Mouse (Mus musculus) G1E (cell line): ENCODE measurements around the gene Dnah11. TPM values are rescaled to one million over a fixed set of nuclear protein-coding genes. Genes with fewer than 3 reads are reported as not detected.

Source experiments
- ATAC-seq: 2 replicates; pipeline ENCODE4 v1.8.0; 2016; ENCODE audit warnings: mild to moderate bottlenecking; ENCODE audit not compliant: insufficient number of reproducible peaks, poor library complexity, low FRiP score, severe bottlenecking; ENCODE audit errors: extremely low read depth
- DNase-seq: peaks from one replicate; pipeline ENCODE4 v3.0.0; 2012; ENCODE audit warnings: low spot score
- H3K27me3 ChIP-seq: 2 replicates; pipeline ENCODE4 v1.6.1; 2012; ENCODE audit warnings: mild to moderate bottlenecking, low read length, inconsistent platforms; ENCODE audit not compliant: insufficient read depth
- H3K36me3 ChIP-seq: replicated peaks from 2 replicates; pipeline ENCODE3; 2012; ENCODE audit warnings: mild to moderate bottlenecking, inconsistent platforms
- H3K4me1 ChIP-seq: 2 replicates; pipeline ENCODE4 v1.6.1; 2012; ENCODE audit warnings: low read depth, low read length, inconsistent platforms, mixed read lengths; ENCODE audit not compliant: insufficient read depth
- H3K4me3 ChIP-seq: 2 replicates; pipeline ENCODE4 v1.5.1; 2012; ENCODE audit warnings: low read depth, mild to moderate bottlenecking, inconsistent platforms, low read length, moderate library complexity, mixed read lengths
- H3K9me3 ChIP-seq: replicated peaks from 2 replicates; pipeline ENCODE4 v1.6.1; 2012; ENCODE audit warnings: inconsistent platforms
- CTCF ChIP-seq: IDR thresholded peaks from 2 replicates; pipeline ENCODE4 v1.5.1; 2012; ENCODE audit warnings: low read depth, low read length, inconsistent platforms, mixed read lengths
- GATA1 ChIP-seq: IDR thresholded peaks from 2 replicates; pipeline ENCODE4 v1.6.1; 2012; ENCODE audit warnings: borderline replicate concordance, low read length, inconsistent platforms, mixed read lengths
- GATA2 ChIP-seq: IDR thresholded peaks from 2 replicates; pipeline ENCODE4 v1.6.1; 2012; ENCODE audit warnings: low read depth, low read length, inconsistent platforms, borderline replicate concordance
- POLR2AphosphoS5 ChIP-seq: IDR thresholded peaks from 2 replicates; pipeline ENCODE4 v1.6.1; 2012; ENCODE audit warnings: low read depth, low read length, inconsistent platforms; ENCODE audit not compliant: insufficient replicate concordance
- TAL1 ChIP-seq: conservative IDR thresholded peaks from 2 replicates; pipeline ENCODE4 v1.6.1; 2012; ENCODE audit warnings: low read depth, low read length, inconsistent platforms, mixed read lengths
- polyA plus RNA-seq: library from polyadenylated mRNA; stranded (reverse); fragments of >175 nt; gene quantifications from 2 replicates; pipeline ENCODE4 v1.2.3, GENCODE M21; 2012
- total RNA-seq, 2 experiments: library from RNA; stranded (forward) in 1 of 2; stranded (reverse) in 1 of 2; fragments of 200-1000 nt in 1 of 2; fragments of >200 nt in 1 of 2; fragmentation: Nextera tagmentation in 1 of 2; gene quantifications; 2 replicates each; pipeline ENCODE4 v1.2.3; 2014 to 2017

Dnah11 gene
- total and polyA plus RNA-seq, 3 experiments, result 0.05 TPM; not detected in 2

GRCm38 (mm10) chr12:118156986-118157385 is 41.9 kb downstream of the Dnah11 start:
- no peak for TF ChIP-seq GATA1
- no peak for TF ChIP-seq POLR2AphosphoS5
- TF ChIP-seq CTCF, result no peak
- no peak for TF ChIP-seq TAL1
- TF ChIP-seq GATA2, result no peak
- no peak overlapping the region for H3K4me3 ChIP-seq
- no peak for DNase-seq
- H3K36me3 ChIP-seq, result no peaks in the 10 kb centered on the region
- ATAC-seq, result no peak
- no peaks in the 10 kb centered on the region for H3K9me3 ChIP-seq
- H3K4me1 ChIP-seq, result no peaks in the 10 kb centered on the region
- H3K27me3 ChIP-seq, result no peaks in the 10 kb centered on the region

DNA sequence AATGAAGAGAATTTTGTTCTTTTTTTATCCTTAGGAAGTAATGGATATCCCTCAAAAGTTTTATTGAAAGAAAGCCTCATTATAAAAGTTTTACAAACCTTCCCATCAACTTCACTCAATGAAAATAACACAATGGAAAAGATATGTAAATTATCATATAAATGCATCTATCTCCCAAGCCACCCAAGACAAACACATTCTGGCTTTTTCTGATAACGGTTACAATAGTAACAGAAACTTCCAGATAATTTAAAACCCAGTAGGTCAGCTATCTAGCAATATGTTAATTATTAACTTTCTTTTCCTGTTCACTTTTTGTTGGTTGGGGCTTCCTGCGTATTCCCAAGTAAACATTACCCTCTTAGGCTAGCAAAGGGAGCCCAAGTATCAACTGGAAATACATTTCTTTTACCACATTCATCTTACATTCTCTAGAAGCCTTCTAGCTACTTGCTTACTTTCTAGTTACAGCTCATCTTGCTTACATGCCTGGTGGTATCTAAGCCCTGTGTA is 51.3 kb downstream of the Dnah11 start:
- Histone ChIP-seq H3K36me3 (no peaks in the 10 kb centered on the region), H3K4me1 (no peaks in the 10 kb centered on the region), H3K4me3 (no peak overlapping the region), H3K27me3 (no peaks in the 10 kb centered on the region), H3K9me3 (no peaks in the 10 kb centered on the region; the same call in 1 of the 2 replicates)
- no peak for TF ChIP-seq TAL1
- TF ChIP-seq GATA1, result no peak
- TF ChIP-seq POLR2AphosphoS5, result no peak
- no peak for TF ChIP-seq CTCF
- TF ChIP-seq GATA2, result no peak
- ATAC-seq (no peak), DNase-seq (no peak)

- H3K4me1 ChIP-seq, result no peaks in the 10 kb centered on the region
- ATAC-seq (no peak), DNase-seq (no peak)
- H3K4me3 ChIP-seq, result no peak overlapping the region
- TF ChIP-seq GATA2 (no peak), GATA1 (no peak), TAL1 (no peak), CTCF (no peak), POLR2AphosphoS5 (no peak)
- no peaks in the 10 kb centered on the region for H3K9me3 ChIP-seq
- H3K36me3 ChIP-seq, result no peaks in the 10 kb centered on the region
- peaks cover 3% of the 10 kb centered on the region; the same call in 1 of the 2 replicates for H3K27me3 ChIP-seq
Observed at GRCm38 (mm10) chr12:118128116-118128515, 70.7 kb downstream of the Dnah11 start.

GRCm38 (mm10) chr12:118119668-118120067 is 79.2 kb downstream of the Dnah11 start:
- no peak for ATAC-seq

GRCm38 (mm10) chr12:118112599-118112998 is 86.2 kb downstream of the Dnah11 start:
- no peaks in the 10 kb centered on the region for H3K36me3 ChIP-seq
- no peak for TF ChIP-seq POLR2AphosphoS5
- TF ChIP-seq GATA1, result no peak
- no peak for TF ChIP-seq CTCF
- TF ChIP-seq TAL1, result no peak
- no peak for TF ChIP-seq GATA2
- no peak for ATAC-seq

More at GRCm38 (mm10) chr12:118119668-118120067, 79.2 kb downstream of the Dnah11 start:
- no peak for TF ChIP-seq TAL1
- TF ChIP-seq GATA2, result no peak
- no peak for TF ChIP-seq POLR2AphosphoS5
- Histone ChIP-seq H3K36me3 (no peaks in the 10 kb centered on the region), H3K4me3 (peak overlapping the region; percentile 23; the same call in 1 of the 2 replicates), H3K9me3 (peaks cover 10% of the 10 kb centered on the region), H3K27me3 (no peaks in the 10 kb centered on the region), H3K4me1 (no peaks in the 10 kb centered on the region)
- DNase-seq, result no peak

DNA sequence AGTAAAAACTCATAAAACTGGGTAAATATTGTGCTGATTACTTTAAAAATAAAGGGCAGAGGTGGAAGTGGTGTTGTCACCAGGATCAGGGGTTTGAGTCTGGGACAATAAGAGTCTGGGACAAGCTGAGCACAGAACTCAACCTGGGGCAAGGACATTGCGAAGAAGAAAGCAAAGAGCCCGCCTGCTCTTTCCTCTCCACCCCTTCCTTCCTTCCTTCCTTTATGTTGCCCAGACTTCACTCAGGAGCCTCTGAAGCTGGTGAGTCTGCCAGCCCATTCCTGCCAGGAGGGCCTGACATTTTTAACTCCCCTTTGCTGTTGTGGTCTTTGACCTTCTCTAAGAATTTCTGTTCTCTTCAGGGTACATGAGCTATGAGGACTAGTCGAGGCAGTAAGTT is 86.9 kb downstream of the Dnah11 start:
- no peaks in the 10 kb centered on the region for H3K27me3 ChIP-seq
- DNase-seq, result no peak
- ATAC-seq, result no peak
- H3K4me1 ChIP-seq, result no peaks in the 10 kb centered on the region
- H3K9me3 ChIP-seq, result no peaks in the 10 kb centered on the region
- no peak overlapping the region for H3K4me3 ChIP-seq
- TF ChIP-seq POLR2AphosphoS5, result no peak
- TF ChIP-seq GATA2, result no peak
- TF ChIP-seq TAL1, result no peak
- TF ChIP-seq CTCF, result no peak
- no peak for TF ChIP-seq GATA1
- H3K36me3 ChIP-seq, result no peaks in the 10 kb centered on the region

More at GRCm38 (mm10) chr12:118112599-118112998, 86.2 kb downstream of the Dnah11 start:
- Histone ChIP-seq H3K4me3 (no peak overlapping the region), H3K27me3 (no peaks in the 10 kb centered on the region), H3K9me3 (no peaks in the 10 kb centered on the region), H3K4me1 (no peaks in the 10 kb centered on the region)
- DNase-seq, result no peak

- Histone ChIP-seq H3K9me3 (no peaks in the 10 kb centered on the region), H3K4me1 (no peaks in the 10 kb centered on the region), H3K4me3 (no peak overlapping the region), H3K27me3 (no peaks in the 10 kb centered on the region), H3K36me3 (no peaks in the 10 kb centered on the region)
- DNase-seq, result no peak
- no peak for ATAC-seq
- TF ChIP-seq GATA1 (no peak), POLR2AphosphoS5 (no peak), CTCF (no peak), TAL1 (no peak), GATA2 (no peak)
Observed at GRCm38 (mm10) chr12:118107719-118108118, 91.1 kb downstream of the Dnah11 start.
